Mouse (Mus musculus) urinary bladder, postnatal 4 days (tissue): ENCODE measurements around the gene Mthfd2l.
A peak's percentile ranks its signal among the peaks of the same experiment; 100 is the strongest.

ENCODE experiments used
- DNase-seq, 2 experiments: peaks; one replicate each; pipeline ENCODE4 v3.0.0; 2021 to 2022; ENCODE audit warnings: low spot score in 2 of 2

Gene Mthfd2l

GRCm38 (mm10) chr5:90945453-90945852 lies 14.5 kb downstream of the Mthfd2l start:
- no peak for DNase-seq

GRCm38 (mm10) chr5:90949499-90949898 lies 18.6 kb downstream of the Mthfd2l start:
- DNase-seq, result no peak

GRCm38 (mm10) chr5:90951475-90951874 lies 20.6 kb downstream of the Mthfd2l start:
- no peak for DNase-seq

GRCm38 (mm10) chr5:90952731-90953481 lies 22.0 kb downstream of the Mthfd2l start:
- DNase-seq, result no peak

- DNase-seq, result no peak
These were observed 33.4 kb downstream of the Mthfd2l start for GRCm38 (mm10) chr5:90964316-90964715.

GRCm38 (mm10) chr5:90964764-90965163 lies 33.8 kb downstream of the Mthfd2l start:
- no peak for DNase-seq

GRCm38 (mm10) chr5:90965386-90965785 lies 34.5 kb downstream of the Mthfd2l start:
- DNase-seq, result no peak

GRCm38 (mm10) chr5:90977244-90977643 lies 46.3 kb downstream of the Mthfd2l start:
- peak; percentile 35 to 71 for DNase-seq

GRCm38 (mm10) chr5:90980297-90980696 lies 49.4 kb downstream of the Mthfd2l start:
- DNase-seq, result no peak

GRCm38 (mm10) chr5:90987605-90988004 lies 56.7 kb downstream of the Mthfd2l start:
- no peak for DNase-seq

- no peak for DNase-seq
These were observed 57.2 kb downstream of the Mthfd2l start for GRCm38 (mm10) chr5:90988149-90988548.

GRCm38 (mm10) chr5:90988592-90988991 lies 57.7 kb downstream of the Mthfd2l start:
- no peak for DNase-seq

GRCm38 (mm10) chr5:90999942-91000341 lies 69.0 kb downstream of the Mthfd2l start:
- no peak for DNase-seq

GRCm38 (mm10) chr5:91015216-91015615 lies 84.3 kb downstream of the Mthfd2l start:
- DNase-seq, result no peak

GRCm38 (mm10) chr5:91023114-91023513 lies 92.2 kb downstream of the Mthfd2l start:
- DNase-seq, result no peak

GRCm38 (mm10) chr5:91027164-91027563 lies 96.2 kb downstream of the Mthfd2l start, which contains the start of gene Epgn:
Gene Epgn, plus strand, starts transcription at chr5:91027464.
- no peak for DNase-seq

- no peak for DNase-seq
These were observed 96.9 kb downstream of the Mthfd2l start for GRCm38 (mm10) chr5:91027840-91028239.

- DNase-seq, result no peak
These were observed 99.7 kb downstream of the Mthfd2l start for GRCm38 (mm10) chr5:91030629-91031028.

GRCm38 (mm10) chr5:91035341-91035740 lies 104.4 kb downstream of the Mthfd2l start:
- no peak for DNase-seq

GRCm38 (mm10) chr5:91036628-91037027 lies 105.7 kb downstream of the Mthfd2l start:
- DNase-seq, result no peak

- DNase-seq, result no peak
These were observed 106.8 kb downstream of the Mthfd2l start for GRCm38 (mm10) chr5:91037756-91038155.

GRCm38 (mm10) chr5:91038547-91038946 lies 107.6 kb downstream of the Mthfd2l start:
- peak; percentile 69 to 70 for DNase-seq

- DNase-seq, result no peak
These were observed 108.0 kb downstream of the Mthfd2l start for GRCm38 (mm10) chr5:91038963-91039362.

- no peak for DNase-seq
These were observed 117.1 kb downstream of the Mthfd2l start for GRCm38 (mm10) chr5:91047987-91048386.
